Mouse (Mus musculus) cerebral cortex, adult 2 months (tissue): ENCODE data around the gene Klhl11.

Experiments used
- WGBS: fragments of 180-500 bp; shearing (Covaris S2); methylation state at CpG from one replicate; pipeline ENCODE4 v1.1.7; 2018; 5-methylcytosine and 5-hydroxymethylcytosine counted together

The Klhl11 gene

DNA sequence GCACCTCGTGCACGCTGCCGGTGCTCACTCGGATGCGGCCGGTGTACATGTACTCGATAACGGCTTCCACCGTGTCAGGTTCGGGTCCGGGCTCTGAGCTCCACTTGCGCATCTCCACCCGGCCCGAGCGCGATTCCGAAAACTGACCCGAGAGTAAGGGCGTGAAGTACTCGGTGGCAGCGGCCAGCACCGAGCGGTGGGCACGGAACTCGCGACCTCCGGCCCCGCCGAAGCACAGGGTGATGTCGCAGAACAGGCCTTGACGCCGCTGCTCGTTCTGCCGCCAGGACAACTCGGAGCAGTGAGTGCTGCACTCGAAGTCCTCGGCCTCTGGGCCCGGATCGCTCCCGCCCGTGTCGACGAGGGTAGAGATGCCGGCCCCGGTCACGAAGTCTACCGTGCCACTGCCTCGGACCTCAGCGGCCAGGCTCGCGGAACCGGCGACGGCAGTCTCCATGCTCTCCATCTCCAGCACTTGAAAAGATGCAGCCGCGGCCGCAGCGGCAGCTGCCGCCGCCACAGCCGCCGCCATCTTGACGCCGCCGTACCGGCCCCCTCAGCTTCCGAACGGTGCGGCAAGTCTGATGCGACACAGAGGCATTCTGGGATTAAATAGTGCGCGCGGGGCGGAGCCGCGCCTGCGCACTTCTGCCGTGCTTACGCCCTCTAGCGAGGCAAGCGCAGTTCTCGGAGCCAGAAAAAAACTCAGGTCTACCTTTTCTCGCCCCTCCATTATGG, at the start of gene Klhl11:
TSS of gene Klhl11 (minus strand) at position 545 of the 738 bp plus-strand sequence.
- WGBS: under 1% methylated on average over 83 of the region's 83 CpGs

DNA sequence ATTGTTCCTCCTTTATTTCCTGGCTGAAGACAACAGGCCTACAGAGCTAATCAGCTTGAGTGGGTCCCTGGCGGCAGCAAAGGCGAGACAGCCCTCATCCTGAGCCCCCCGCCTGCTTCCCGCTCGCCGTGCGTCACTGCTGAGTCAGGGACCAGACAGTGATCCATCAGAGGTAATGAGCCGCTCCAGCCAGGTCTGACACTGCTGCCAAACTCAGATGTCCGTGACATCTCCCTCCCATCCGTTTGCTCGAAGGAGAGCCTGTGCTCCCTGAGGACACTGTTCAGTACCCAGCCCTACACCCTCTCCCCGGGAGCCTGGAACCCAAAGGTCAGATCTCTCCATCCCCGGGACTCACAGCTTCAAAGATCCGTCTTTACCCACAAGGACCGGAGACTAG, 48.3 kb upstream of the Klhl11 start:
- WGBS: 93% methylated on average over 15 of the region's 15 CpGs

DNA sequence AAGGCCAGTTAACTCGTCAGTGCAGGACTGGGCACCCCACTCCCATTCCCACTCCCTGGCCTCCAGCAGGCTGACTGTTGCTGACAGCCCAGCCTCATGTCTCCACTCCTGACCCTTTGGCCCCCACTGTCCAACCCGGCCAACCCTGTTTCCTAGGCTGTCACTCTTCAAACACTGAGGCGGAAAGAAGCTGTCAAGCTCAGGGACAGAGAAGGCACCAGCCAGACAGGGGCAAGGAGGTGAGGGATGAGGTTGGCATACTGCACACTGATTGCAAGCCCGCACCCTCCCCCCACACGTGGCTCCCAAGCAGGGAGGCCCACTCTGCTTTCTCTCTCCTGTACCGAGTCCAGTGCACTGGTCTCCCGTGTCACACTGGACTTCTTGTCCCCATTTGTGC, 46.6 kb upstream of the Klhl11 start:
- 85% methylated on average over 7 of the region's 7 CpGs for WGBS

DNA sequence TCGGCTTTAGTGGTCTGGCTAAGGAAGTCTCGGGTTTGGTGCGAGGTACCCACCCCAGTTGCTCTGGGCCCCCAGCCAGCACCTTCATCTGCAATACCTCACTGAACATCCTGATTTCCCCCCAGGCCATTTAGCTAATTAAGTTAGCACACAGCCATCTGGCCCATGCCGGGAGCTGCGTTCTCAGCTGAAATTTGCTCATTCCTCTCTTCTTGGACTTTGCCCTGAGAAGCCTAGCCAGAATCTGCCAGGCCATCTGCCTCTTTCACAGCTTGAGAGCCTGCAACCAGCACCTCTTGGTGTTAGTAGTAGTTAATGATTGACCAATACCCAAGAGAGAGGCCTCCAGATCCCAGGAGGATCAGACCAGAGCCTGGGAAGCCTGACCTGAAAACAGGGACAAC, 45.6 kb upstream of the Klhl11 start:
- WGBS: 70% methylated on average over 5 of the region's 5 CpGs

DNA sequence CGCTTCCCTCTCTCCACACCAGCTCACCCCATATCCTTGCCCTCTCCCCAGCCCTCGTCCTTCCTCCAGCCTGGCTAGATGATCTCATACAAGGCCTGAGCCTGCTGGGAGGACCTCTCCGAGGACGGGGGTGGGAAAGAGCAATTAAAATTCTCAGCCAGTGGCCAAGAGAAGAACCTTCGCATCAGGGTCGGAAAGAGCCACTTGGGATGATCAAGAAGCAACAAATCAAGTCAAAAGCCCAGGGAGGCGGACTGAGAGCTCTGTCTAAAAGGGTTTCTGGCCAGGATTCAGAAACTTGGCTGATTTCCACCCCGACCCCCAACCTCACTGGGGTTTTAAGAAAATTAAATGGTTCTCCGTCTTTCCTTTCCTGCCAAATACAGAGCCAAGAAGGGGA, 43.8 kb upstream of the Klhl11 start:
- 69% methylated on average over 9 of the region's 9 CpGs for WGBS

DNA sequence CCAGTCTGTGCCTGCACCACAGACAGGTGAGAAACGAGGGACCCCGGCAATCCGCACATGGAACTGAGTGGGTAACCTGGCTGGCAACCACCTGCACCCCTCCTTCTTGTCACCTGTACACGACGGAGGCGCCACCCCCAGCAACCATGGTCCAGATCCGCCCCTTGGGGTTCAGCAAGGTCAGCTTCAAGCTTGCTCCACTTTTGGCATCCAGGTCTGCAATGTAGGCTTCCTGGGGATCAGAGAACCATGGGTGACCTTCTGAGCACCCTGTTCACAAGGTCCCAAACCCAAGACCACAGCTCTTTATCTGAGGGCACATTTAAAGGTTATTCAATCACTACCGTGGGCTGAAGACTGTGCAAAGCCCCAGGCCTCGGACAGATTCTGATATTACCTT, 43.2 kb upstream of the Klhl11 start:
- 92% methylated on average over 9 of the region's 9 CpGs for WGBS

DNA sequence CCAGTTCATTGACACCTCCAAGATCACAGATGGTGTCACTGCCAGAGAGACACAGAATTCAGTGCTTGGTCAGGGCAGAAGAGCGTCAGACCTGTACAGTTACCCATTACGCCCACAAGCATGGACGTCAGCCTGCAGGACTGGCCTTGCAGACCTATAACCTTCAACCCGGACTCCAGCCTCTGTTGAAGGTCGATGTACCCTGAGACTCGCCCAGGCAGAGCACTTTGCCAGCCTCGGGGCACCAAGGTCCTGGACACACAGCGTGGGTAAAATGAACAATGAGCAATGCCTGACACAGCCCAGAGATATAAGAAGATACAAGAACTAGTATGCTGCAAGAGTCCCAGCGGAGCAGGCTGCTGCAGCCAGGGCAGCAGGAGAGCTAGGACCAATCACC, 42.5 kb upstream of the Klhl11 start:
- WGBS: 94% methylated on average over 9 of the region's 9 CpGs

DNA sequence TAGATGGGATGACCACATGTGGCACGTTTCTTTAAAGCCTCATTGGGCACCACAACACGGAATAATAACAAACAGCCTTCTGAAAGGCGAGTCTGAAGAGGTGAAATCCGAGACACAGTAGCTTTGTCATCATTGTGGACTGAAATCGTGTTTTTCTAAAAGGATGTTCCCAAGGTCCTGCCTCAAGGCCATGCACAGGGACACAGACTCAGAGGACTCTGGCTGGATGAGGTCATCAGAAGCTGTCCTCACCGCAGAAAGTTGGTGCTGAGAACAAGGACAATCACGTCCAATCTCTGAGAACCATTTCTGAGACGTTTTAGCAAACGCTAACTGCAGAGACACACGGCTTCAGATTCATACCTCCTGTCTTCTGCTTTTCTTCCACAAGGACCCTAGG, 41.2 kb upstream of the Klhl11 start:
- 87% methylated on average over 10 of the region's 10 CpGs for WGBS

DNA sequence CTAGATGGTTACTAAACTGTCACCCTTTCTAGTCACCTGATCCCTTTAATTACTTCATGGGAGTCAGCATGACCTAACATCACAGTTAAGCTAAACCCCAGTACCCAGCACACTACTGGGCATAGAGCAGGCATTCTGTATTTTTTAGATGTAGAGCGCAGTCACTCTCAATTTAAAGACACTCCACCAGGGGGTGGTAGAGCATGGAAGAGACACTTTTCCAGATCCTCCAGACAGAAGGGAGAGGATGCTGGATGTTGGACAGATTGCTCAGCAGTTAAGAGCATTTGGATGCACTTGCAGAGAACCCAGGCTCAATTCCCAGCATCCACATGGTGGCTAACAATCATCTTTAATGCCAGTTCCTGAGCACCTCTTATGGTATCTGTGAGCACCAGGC, 39.8 kb upstream of the Klhl11 start:
- 55% methylated on average over 1 of the region's 1 CpGs for WGBS

DNA sequence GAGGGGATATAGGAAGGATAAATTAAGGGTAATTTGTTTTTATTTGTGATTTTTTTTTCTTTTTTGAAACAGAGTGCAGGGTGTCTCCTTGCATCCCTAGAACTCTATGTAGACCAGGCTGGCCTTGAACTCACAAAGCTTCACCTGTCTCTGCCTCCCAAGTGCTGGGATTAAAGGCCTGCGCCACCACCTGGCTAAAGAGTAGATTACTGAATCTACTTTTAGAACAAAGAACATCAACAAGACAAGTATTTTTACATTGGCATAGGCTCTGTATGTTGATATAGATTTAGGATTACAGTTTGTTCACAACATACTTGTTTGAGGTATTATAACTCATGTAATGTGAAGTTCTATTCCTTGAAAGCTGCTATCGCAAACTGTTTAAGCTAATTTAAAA, 38.0 kb upstream of the Klhl11 start:
- WGBS: 84% methylated on average over 2 of the region's 2 CpGs

DNA sequence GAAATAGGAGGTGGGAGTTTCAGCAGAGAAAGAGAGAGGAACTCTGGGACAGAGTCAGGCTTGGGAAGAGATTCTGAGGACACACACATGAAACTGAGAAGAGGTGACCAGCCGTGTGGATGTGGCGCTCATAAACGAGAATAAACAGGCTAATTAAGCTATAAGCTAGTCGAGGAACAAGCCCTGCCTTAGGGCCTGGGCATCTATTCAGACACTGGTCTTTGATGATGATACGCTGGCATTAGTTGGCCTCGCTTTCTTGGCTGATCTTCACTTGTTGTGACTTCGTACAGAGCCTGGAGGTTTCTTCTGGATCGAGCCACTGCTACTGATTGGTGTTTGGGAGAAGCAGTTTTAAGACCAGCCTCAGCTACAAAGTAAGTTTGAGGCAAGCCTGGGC, 33.5 kb upstream of the Klhl11 start:
- 84% methylated on average over 8 of the region's 8 CpGs for WGBS

DNA sequence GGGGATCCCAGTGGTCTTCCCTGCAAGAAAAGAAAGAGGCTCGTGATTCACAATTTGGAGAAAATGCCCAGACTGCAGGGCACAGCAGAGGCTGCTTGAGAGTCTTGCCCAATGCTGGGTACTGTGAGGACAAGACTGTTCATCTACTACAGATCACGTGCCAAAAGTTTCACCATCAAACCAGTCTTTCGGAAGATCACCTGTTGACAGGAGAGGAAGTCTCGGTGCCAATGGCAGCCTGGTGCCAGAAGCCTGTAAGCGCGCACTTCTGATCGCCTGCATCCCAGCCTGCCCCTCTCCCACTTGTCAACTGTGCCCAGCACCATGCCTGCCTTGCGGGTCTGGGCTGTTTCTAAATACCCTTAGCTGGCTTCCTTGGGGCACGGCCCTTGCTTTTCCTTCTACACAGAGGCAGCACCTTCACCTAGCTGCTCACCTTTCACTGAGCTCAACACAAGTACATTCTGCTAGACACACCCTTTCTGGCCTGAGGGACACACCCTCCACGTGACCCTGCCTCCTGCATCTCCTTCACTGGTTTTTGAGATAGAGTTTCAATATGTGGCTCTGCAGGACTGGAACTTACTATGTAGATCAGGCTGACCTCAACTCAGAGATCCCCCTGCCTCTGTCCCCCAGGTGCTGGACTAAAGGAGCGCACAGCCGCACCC, 32.6 kb upstream of the Klhl11 start:
- 85% methylated on average over 12 of the region's 12 CpGs for WGBS

DNA sequence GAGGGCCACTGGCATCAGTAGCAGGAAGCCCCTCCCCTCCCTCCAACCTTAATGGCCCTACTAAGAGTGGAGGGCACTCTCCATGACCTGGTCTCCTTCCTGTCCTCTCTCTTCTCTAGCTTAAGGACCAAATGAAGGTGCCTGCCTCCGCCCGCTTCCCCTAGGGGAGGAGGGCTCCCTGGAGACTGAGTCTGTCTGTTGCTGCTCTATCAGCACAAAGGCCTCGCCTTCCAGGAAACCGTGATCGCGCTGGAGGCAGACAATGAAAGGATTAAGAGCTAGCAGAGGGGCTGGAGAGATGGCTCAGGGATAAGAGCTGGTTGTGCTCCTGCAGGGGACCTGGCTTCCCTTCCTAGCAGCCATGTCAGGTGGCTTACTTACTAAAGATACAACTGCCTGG, 28.8 kb upstream of the Klhl11 start:
- 57% methylated on average over 6 of the region's 6 CpGs for WGBS

DNA sequence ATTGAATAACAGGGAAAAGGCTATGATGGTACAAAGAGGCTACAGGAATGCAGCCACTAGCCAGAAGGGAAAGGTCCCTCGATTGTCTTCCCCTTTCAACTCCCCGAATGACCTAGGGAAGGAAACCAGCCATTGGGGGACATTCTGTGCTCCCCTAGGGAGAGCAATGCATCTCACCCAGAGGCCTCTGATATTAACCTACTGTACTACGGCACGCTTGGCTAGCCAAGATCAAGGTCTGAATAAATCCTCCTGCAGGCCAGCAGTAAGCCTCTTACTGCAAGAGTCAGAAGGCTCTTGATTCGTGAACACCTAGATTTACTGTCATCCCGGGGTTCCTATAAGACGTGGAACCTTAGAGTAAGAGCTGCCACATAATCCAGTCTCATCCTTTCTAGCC, 28.1 kb upstream of the Klhl11 start:
- 88% methylated on average over 7 of the region's 7 CpGs for WGBS

DNA sequence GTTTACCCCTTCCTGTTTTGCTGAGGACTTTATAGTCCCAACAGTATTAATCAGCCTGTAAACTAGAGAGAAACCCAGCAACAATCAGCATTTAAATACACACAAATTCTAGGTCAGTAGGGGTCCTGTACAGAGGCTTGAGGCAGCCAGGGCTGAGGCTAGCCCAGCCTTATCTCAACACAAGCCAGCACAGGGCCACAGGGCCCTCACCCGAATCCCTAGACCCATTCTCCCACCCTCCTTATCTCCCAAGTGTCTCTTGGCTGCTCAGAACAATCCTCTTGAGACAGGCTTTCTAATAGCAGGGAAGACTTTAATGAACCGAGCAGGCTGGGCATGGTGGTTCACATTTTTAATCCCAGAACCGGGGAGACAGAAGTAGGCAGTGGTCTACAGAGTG, 27.7 kb upstream of the Klhl11 start:
- 82% methylated on average over 3 of the region's 3 CpGs for WGBS

DNA sequence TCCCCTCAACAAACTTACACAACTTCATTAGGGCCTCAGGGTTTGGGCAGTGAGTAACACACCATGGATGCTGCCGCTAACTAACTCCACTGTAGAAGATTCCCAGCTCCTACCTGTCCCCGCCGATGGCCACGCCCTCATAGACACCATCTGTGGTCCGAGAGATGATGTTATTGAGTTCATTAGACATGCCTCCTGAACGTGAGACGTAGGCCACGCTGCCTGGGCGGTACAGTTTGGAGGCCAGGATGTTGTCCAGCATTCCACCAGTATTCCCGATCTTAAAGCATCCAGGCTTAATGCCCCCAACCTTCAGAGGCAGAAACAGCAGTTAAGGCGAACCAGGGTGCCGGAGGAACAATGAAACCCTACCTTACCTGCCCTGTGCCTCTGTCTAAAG, 21.2 kb upstream of the Klhl11 start:
- 86% methylated on average over 12 of the region's 12 CpGs for WGBS

DNA sequence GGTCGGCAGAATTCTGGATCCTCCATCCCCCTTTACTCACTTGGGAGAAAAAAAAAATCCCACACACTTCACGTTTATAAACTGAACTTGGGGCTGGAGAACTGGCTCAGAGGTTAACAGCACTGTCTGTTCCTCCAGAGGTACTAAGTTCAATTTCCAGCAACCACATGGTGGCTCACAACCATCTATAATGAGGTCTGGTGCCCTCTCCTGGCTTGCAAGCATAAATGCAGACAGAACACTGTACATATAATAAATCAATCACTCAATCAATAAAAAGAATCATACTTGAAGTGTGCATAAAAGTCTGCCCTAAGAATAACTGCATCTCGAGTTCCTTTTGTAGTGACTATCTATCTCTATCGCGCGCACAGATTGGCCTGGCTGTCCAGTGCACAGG, 18.4 kb upstream of the Klhl11 start:
- WGBS: 93% methylated on average over 6 of the region's 6 CpGs

DNA sequence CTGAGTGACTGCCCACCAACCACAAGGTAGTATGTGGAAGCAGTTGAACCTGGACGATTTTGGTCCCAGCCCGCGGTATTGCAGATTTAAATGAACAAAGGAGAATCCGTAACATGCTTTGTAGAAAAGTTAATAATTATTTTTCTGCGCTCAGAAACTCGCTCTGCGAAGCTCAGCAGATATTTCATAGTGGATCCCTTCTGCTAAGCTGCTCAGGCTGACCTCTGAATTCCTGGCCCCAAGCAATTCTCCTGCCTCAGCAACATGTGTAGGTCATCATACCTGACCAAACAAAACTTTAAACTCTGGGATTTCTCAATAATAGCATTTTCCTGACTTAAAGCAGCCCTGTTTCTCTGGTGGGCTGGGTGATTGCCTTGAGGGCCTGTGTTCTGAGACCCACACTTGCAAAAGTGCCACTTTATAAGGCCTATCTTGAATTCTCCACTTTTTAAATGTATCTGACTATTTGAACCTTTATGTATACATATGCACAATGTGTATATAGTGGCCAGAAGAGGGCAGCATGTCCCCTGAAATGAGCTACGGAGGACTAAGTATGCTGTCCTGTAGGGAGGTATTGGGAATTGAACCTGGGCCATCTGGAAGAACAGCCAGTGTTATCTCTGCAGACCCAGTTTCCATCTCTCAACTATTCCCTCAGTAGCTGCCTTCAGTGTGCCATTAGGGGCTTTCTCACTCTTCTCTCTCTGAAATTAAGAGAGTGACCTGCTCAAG, 13.4 kb upstream of the Klhl11 start:
- WGBS: 87% methylated on average over 8 of the region's 8 CpGs

DNA sequence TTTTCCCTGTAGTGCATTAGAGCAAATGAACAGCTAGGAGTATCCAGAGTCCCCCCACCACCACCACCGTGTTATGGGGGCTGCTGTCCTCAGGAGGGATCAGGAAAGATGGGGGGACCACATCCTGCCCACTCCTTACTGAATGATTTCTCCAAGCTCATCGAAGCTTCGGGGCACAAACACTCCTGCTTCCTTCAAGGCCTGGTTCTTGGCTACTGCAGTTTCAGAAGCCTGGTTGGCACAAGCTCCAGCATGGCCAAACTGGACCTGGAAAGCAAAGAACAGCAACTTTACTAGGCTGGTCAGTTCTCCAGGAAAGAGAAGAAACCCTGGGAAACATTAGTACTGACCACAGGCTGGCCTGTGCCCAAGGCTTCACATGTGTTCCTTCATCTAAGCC, 11.9 kb upstream of the Klhl11 start:
- WGBS: 92% methylated on average over 3 of the region's 3 CpGs

DNA sequence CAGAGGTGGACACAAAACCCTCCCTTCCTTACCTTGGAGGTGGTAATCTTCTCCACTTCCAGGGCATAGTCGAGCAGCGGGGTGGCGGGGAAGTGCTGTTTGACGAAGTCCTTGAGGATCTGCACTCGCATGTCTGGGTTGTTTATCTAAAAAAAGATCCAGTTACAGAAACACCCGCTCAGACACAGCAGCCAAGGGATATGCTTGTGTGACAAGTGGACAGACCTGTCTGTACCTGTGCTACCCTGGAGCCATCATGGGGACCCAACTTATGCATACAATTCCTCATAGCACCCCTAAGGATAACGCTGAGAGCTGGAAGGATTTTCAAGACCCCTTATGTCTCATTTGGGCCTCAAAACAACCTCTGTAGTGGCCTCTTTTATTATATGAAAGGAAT, 6.6 kb upstream of the Klhl11 start:
- WGBS: 75% methylated on average over 7 of the region's 7 CpGs

DNA sequence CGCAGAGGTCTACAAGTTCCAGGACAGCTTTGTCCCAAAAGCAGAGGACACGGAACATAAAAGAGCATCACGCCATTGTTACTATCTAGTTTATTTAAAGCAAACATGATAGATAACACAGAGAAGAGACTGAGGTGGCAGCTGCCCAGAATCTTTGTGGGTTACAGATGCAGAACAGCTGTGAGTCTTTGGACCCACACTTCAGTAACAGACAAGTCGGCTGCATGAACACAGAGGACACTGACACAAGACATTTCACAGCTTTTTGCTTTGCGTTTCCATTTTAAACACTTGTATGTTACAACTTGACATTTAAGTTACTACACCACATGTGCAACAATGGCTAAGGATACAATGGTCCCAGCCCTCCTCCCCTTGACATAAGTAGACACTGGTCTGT, 3.7 kb upstream of the Klhl11 start:
- 92% methylated on average over 5 of the region's 5 CpGs for WGBS

DNA sequence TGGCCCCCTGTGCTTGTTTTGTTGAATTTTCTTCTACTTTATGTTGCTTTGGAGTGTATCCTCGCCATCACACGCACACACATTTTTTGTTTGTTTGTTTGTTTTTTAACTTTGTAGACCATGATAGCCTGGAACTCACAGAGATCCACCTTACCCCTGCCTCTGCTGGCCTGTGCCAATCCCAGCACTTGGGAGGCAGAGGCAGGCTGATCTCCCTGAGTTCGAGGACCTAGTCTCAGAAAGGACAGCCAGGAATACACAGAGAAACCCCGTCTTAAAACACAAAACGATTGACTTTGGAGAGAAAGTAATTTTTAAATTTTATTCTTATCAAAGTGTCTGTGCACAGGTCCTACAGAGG, 374 bp upstream of the Klhl11 start:
- WGBS: 33% methylated on average over 5 of the region's 5 CpGs
